Comparison of ENCODE assay signal across 9 mouse cellular contexts in the genomic region with DNA sequence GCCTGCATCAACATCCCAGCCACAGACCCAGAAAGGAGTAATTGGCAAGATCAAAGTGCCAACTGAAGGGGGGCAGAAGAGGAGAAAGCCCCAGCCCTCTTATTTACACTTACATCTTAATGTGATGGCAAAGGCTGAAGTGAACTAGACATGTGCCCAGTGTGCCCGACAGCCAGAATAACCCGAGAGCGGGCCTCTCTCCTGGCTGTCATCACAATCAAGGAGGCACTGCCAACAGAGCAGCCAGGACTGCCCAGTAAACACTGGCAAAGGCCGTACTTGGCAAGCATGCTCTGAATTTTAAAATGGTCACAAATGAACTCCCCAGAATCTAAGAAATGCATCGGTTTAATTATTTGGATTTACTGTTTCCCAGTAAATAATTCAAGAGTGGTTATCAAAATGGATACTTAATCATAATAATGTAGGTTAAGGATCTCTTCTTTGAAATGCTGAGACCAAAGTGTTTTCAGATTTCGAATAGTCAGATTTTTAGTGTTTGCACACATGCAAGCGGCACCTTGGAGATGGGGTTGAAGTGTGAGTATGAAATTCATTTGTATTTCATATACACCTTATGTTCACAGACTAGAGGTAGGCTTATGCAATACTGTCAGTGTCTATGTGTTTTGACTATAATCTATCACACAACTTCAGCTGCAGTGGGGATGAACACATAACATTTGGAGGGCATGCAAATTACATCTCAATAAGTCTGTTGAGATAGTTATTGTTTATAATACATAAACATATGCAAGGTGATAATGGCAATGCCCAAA.
DNase-seq lines count a peak whose midpoint lies in the region; ATAC-seq lines count a peak whose summit lies in the region.
"Had no signal": no experiment of that assay in that cellular context is flagged by ENCODE, and none has a peak within 500 bp of the region (broad histone marks: within the 10 kb centered on the region; RNA-seq: fewer than 3 reads in every experiment).

No protein-coding gene starts in this region.

- no peaks in the 10 kb centered on the region for H3K36me3 ChIP-seq in kidney, embryonic 15.5 days

- intact Hi-C loops in heart, postnatal 36 days (cut with DNase I), result loop anchor here (2.0 kb wide), 1 partner anchor 99 kb away; no protein-coding TSS in a partner anchor

- no peak overlapping the region for H3K9ac ChIP-seq in kidney, embryonic 15.5 days

- H3K4me2 ChIP-seq in kidney, embryonic 15.5 days, result no peak overlapping the region

- peak; percentile 55; the same call in 1 of the 2 replicates for ATAC-seq in frontal cortex, adult (ENCODE audit: low TSS enrichment)
- ATAC-seq in kidney, embryonic 15.5 days (replicated peaks; ENCODE audit: low FRiP score), result no peak

- no peaks in the 10 kb centered on the region for H3K27me3 ChIP-seq in kidney, embryonic 15.5 days
- H3K27me3 ChIP-seq: megakaryocyte, embryonic 14.5 days had no signal

- 86% methylated on average over 7 of the region's 7 CpGs for WGBS in kidney, embryonic 15.5 days

- DNase-seq in frontal cortex, postnatal 14 days (ENCODE audit: low spot score in 2 of 2), result no peak
- peak; percentile 8 for DNase-seq in ovary, postnatal 36 days (ENCODE audit: low spot score)
- no peak for DNase-seq in ovary, postnatal 10 days (ENCODE audit: low spot score)
- DNase-seq in heart, postnatal 36 days, result peak; percentile 29 to 43
- peak; percentile 32 for DNase-seq in right cerebral cortex, postnatal 4 days
- no peak for DNase-seq in spleen, adult 12 weeks (ENCODE audit: low spot score)

- H3K4me1 ChIP-seq in kidney, embryonic 15.5 days, result no peaks in the 10 kb centered on the region
- H3K4me1 ChIP-seq: megakaryocyte, embryonic 14.5 days had no signal

- H3K4me3 ChIP-seq in kidney, embryonic 15.5 days (replicated peaks), result no peak overlapping the region

- no peak overlapping the region for H3K27ac ChIP-seq in kidney, embryonic 15.5 days

- H3K9me3 ChIP-seq in kidney, embryonic 15.5 days (replicated peaks), result no peaks in the 10 kb centered on the region

Comparison
In these comparisons a context has a peak if more than half of its experiments do, and no peak if none do; other contexts are left out.
1. DNase-seq: peak in ovary, postnatal 36 days (single experiment), heart, postnatal 36 days (2 of 2) and right cerebral cortex, postnatal 4 days (single experiment); none in frontal cortex, postnatal 14 days (0 of 2), ovary, postnatal 10 days (single experiment) and spleen, adult 12 weeks (single experiment).